Mouse (Mus musculus) kidney, embryonic 16.5 days (tissue): Measurements from ENCODE around the gene Mast3. TPM values are rescaled to one million over a fixed set of nuclear protein-coding genes. Genes with fewer than 3 reads are reported as not detected.
A peak's percentile ranks its signal among the peaks of the same experiment; 100 is the strongest.

ENCODE experiments used
- ATAC-seq: fragments of 200-750 bp; cut with Nextera tagmentation; 2 replicates; pipeline ENCODE4 v1.8.0; 2017; ENCODE audit warnings: moderate TSS enrichment; ENCODE audit not compliant: low FRiP score, low TSS enrichment
- H3K27ac ChIP-seq: fragments of 300-500 bp; sonication (generic); 2 replicates; pipeline ENCODE4 v1.5.1; 2014; ENCODE audit warnings: low read length
- H3K27me3 ChIP-seq: fragments of 300-500 bp; sonication (generic); 2 replicates; pipeline ENCODE4 v1.6.1; 2014; ENCODE audit warnings: low read length, control low read depth, mixed read lengths; ENCODE audit not compliant: insufficient read depth
- H3K36me3 ChIP-seq: fragments of 300-500 bp; sonication (generic); 2 replicates; pipeline ENCODE4 v1.6.1; 2014; ENCODE audit warnings: low read length, control low read depth, mixed read lengths; ENCODE audit not compliant: insufficient read depth
- H3K4me1 ChIP-seq: fragments of 300-500 bp; sonication (generic); 2 replicates; pipeline ENCODE4 v1.6.1; 2014; ENCODE audit warnings: low read length, control low read depth, mixed read lengths; ENCODE audit not compliant: insufficient read depth
- H3K4me2 ChIP-seq: fragments of 300-500 bp; sonication (generic); replicated peaks from 2 replicates; pipeline ENCODE4 v1.6.1; 2014; ENCODE audit warnings: low read depth, low read length
- H3K4me3 ChIP-seq: fragments of 300-500 bp; sonication (generic); 2 replicates; pipeline ENCODE4 v1.5.1; 2014; ENCODE audit warnings: mild to moderate bottlenecking, low read length
- H3K9ac ChIP-seq: fragments of 300-500 bp; sonication (generic); replicated peaks from 2 replicates; pipeline ENCODE4 v1.6.1; 2014; ENCODE audit warnings: low read length
- H3K9me3 ChIP-seq: fragments of 300-500 bp; sonication (generic); 2 replicates; pipeline ENCODE4 v1.6.1; 2016; ENCODE audit warnings: low read length, control low read depth
- WGBS: fragments of 180-500 bp; shearing (Covaris S2); extraction: QIAGEN DNeasy Blood & Tissue Kit; methylation state at CpG from one replicate; pipeline ENCODE4 v1.1.7; 2014; 5-methylcytosine and 5-hydroxymethylcytosine counted together
- polyA plus RNA-seq: library from polyadenylated mRNA; unstranded; fragments of >200 nt; fragmentation: Nextera tagmentation; extraction: Ambion mirVana; gene quantifications from 2 replicates; pipeline ENCODE4 v1.2.1, GENCODE M21; 2015

Gene Mast3
- polyA plus RNA-seq, 1 experiment from 2014 or later = 16.2 TPM

DNA sequence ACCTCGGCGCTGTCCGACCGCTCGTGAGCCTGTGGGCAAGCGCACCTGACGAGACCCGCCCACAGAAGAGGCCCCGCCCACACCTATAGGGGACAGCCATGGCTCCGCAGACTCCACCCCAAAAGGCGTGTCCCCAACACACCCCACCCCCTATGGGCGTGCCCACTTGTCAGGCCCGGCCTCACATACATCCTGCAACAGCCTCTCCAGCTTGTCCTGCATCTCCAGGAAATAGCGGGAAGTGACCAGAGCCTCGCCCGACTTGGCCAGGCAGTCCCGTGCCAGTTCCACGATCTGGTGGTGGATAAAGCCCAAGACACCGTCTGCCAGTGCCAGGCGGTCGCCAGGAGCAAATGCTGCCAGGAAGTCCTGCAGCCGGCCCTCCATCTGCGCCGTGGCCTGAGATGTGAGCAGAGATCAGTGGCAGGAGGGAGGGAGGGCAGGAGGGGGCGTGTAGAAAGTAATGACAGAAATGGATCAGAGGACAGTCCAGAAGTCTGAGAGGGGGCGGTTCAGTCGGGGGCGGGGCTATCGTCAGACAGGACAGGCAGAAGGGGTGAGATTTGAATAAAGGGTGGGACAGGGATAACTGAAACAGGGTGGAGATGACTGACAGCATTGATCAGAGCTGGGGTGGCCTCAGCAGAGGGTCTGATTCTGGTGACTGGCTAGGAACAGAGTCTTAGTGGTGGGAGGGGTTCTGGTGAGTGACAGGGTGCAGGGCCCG is 16.8 kb downstream of the Mast3 start:
- 27% methylated on average over 30 of the region's 30 CpGs for WGBS

DNA sequence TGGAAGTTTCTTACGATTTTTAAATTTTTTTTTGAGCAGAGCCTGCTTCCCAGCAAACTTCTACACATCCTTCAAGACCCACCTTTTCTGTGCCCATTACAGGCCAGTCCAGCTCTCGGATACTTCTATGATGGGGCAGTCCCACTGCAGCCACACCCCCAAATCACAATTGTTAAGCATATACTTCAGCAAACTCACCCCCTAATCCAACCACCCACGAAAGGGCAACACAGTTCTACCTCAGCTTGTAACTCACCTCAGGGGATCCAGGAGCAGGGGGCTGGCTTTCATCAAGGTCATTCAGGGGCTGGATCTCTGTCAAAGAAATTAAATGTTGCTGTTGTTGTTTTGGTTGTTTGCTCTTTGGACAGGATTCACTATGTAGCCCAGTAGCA is 17.8 kb downstream of the Mast3 start:
- ATAC-seq = no peak
- peak overlapping the region; percentile 44 for H3K9ac ChIP-seq
- no peak overlapping the region for H3K4me3 ChIP-seq
- peaks cover 54% of the 10 kb centered on the region for H3K36me3 ChIP-seq
- no peaks in the 10 kb centered on the region for H3K27me3 ChIP-seq
- no peaks in the 10 kb centered on the region for H3K9me3 ChIP-seq
- peak overlapping the region; percentile 38; the same call in 1 of the 2 replicates for H3K4me2 ChIP-seq
- WGBS = 89% methylated on average over 3 of the region's 3 CpGs
- H3K27ac ChIP-seq = no peak overlapping the region
- peaks cover 29% of the 10 kb centered on the region for H3K4me1 ChIP-seq

More for the DNA sequence above, 16.8 kb downstream of the Mast3 start:
- H3K9me3 ChIP-seq = no peaks in the 10 kb centered on the region
- peak overlapping the region; percentile 30 for H3K4me3 ChIP-seq
- peak overlapping the region; percentile 29; the same call in 1 of the 2 replicates for H3K27ac ChIP-seq
- no peaks in the 10 kb centered on the region for H3K27me3 ChIP-seq
- peak overlapping the region; percentile 38 for H3K4me2 ChIP-seq
- peaks cover 51% of the 10 kb centered on the region for H3K36me3 ChIP-seq
- peaks cover 36% of the 10 kb centered on the region for H3K4me1 ChIP-seq
- 0 out of 2 replicates have a peak, but pooled peaks have one; percentile 8 for ATAC-seq
- peak overlapping the region; percentile 11; the same call in 1 of the 2 replicates for H3K9ac ChIP-seq

DNA sequence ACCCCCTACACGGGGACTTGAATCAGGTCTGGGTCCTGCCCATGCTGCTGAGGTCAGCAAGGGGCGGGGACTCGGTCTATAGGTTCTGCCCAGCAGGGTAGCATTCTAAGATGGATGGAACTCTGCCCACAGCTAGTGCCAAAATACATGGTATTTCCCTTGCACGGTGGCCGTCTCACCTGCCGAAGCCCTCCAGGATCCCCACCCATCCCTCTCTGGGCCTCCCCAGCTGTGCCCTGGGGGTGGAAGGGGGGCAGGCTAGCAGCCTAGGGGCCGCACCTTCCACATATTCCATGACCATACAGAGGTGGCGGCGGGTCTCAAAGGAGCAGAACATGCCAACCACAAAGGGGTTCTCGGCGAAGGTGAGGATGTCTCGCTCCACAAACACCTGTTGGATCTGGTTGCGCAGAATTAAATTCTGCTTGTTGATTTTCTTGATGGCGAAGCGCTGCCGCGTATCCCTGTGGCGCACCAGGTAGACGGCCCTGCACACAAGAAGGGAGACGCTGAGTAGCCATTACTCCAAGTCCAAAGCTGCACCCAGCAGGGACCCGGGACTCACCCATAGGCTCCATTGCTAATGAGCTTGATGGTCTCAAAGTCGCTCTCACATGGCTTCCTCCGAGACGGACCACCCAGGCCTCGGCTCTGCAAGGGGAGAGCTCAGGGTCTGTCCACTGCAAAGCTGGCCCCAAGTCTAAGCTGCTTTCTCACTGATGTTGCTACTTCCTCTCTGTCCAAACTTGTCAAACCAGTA is 18.4 kb downstream of the Mast3 start:
- Histone ChIP-seq H3K36me3 (peaks cover 60% of the 10 kb centered on the region), H3K4me2 (no peak overlapping the region), H3K9me3 (no peaks in the 10 kb centered on the region), H3K9ac (no peak overlapping the region), H3K4me1 (peaks cover 24% of the 10 kb centered on the region), H3K4me3 (no peak overlapping the region), H3K27me3 (no peaks in the 10 kb centered on the region), H3K27ac (no peak overlapping the region)
- no peak for ATAC-seq
- 86% methylated on average over 25 of the region's 25 CpGs for WGBS

DNA sequence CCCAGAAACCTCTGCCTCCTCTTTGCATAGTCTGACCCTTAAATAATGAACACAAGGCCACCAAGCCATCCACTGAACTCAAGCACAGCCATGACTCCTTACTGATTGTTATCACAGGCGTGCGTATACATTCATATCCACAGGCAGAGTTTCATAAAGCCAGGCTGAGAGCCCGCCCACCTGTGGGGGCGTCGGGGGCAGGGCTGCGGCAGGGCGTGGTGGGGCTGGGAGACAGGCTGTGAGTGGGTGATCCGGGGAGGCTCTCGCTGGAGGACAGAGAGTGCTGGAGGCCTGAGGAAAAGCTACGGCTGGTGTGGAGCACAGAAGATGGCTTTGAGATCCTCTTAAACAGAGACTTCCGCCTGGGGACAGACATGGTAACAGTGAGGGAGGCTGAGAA is 24.8 kb downstream of the Mast3 start:
- no peak overlapping the region for H3K9ac ChIP-seq
- WGBS = 75% methylated on average over 11 of the region's 11 CpGs

DNA sequence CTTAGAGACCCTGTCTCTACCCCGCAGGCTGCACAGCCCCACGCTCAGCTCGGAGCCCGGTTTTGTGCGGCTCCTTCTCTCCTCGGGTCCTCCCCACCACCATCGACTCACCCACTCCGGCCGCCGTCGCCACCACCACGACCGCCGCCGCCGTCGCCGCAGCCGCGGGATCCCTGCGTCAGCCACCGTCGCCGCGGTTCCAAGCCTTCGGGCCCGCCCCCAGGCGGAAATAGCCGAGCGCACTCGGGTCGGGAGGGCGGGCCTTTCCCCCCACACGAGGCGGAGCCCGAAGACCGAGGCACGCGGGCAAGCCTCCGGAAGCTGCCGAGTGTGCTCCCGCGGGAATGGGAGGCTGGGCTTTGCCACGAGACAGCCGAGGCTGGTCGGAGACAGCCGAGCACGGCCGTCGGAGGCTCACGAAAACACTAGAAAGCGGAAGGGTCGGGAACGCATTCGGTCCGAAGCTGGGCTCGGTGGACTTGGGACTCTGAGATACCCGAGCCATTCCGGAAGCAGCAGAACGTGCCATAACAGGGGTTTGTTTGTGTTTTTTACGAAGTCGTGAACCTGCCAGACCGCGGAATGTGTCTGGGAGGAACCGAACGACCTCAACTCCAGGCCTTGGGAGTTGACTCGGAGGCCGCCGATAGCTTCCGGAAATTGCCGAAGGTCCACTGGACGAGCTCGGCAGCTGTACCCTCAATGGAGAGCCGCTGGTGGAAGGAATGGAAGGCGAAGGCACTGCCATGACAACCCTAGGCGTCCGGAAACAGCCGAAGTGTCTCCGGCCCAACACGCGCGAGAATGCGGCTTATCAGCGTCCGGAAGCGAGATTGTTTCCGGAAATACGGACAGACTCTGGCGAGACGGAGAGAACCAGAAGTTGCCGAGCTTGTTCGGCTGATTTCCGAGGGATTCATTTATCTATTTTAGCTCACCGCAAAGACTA is 28.1 kb downstream of the Mast3 start, which contains the start of gene Pik3r2:
Gene Pik3r2, minus strand, starts transcription at position 218 of the 949 bp plus-strand sequence.
- Histone ChIP-seq H3K27me3 (no peaks in the 10 kb centered on the region), H3K9me3 (no peaks in the 10 kb centered on the region), H3K4me3 (peak within 1 kb of the TSS; percentile 84), H3K4me2 (peak within 1 kb of the TSS; percentile 83), H3K36me3 (peaks cover 49% of the 10 kb centered on the region), H3K4me1 (peaks cover 39% of the 10 kb centered on the region), H3K9ac (peak within 1 kb of the TSS; percentile 98), H3K27ac (peak within 1 kb of the TSS; percentile 99)
- peak; percentile 93 for ATAC-seq
- under 1% methylated on average over 92 of the region's 94 CpGs for WGBS

More for the DNA sequence above, 24.8 kb downstream of the Mast3 start:
- H3K27me3 ChIP-seq = no peaks in the 10 kb centered on the region
- no peak for ATAC-seq
- no peak overlapping the region for H3K4me2 ChIP-seq
- H3K27ac ChIP-seq = no peak overlapping the region
- peaks cover 52% of the 10 kb centered on the region for H3K36me3 ChIP-seq
- H3K4me3 ChIP-seq = no peak overlapping the region
- H3K4me1 ChIP-seq = peaks cover 18% of the 10 kb centered on the region
- H3K9me3 ChIP-seq = no peaks in the 10 kb centered on the region

DNA sequence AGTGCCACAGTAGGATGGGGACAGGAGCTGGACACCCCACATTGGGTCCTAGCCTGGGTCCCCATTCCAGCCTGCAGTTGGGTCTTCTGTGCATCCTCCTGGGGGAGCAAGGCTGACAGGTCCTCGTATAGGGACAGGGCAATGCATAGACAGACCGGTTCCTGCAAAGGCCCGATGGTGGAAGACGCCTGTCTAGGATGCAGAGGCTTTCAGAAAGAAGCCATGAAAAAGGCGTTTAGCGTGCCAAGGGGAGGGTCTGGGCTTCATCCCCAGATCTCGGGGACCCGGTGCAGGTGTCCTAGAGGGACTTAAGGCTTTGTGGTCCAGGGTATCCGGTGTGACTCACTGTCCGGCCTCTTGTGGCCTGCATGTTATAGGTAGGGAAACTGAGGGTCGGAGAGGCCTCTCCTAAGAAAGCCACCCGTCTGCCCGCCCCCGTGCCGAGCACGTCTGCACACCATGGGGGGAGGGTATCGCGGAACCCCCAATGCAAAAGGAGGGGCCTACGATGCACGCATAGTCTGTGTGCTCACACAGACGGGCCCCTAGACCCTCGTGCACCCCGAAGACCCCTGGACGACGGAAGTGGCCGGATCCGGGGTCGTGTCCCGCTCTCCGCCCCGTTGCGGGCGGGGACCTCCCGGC is 28.9 kb downstream of the Mast3 start:
- Histone ChIP-seq H3K4me1 (peaks cover 39% of the 10 kb centered on the region), H3K27me3 (no peaks in the 10 kb centered on the region), H3K27ac (peak overlapping the region; percentile 79), H3K4me3 (peak overlapping the region; percentile 84), H3K4me2 (peak overlapping the region; percentile 83), H3K9me3 (no peaks in the 10 kb centered on the region), H3K36me3 (peaks cover 49% of the 10 kb centered on the region), H3K9ac (peak overlapping the region; percentile 98)
- WGBS = 3% methylated on average over 34 of the region's 34 CpGs
- peak; percentile 4; the same call in 1 of the 2 replicates for ATAC-seq

DNA sequence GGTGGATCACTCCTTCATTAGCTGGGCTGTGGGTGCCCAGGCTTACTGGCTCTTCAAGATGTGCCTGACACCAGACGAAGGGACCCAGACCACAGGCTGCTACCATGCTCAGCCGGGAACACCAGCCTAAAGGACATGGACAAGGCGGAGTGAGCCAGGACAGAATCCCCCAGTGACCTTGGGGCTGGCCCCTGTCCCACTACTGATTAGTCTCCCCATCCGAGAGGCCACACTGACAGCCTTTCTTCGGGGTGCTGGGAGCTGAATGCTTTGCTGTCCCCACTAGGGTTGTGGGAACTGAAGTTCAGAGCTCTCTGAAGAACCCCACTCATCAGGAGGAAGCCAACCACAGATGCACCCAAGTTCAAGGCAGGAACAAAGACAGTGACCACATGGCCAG is 29.6 kb downstream of the Mast3 start:
- H3K9ac ChIP-seq = peak overlapping the region; percentile 98
- H3K36me3 ChIP-seq = peaks cover 49% of the 10 kb centered on the region
- peak overlapping the region; percentile 84 for H3K4me3 ChIP-seq
- no peak overlapping the region for H3K27ac ChIP-seq
- peaks cover 39% of the 10 kb centered on the region for H3K4me1 ChIP-seq
- H3K27me3 ChIP-seq = no peaks in the 10 kb centered on the region
- peak overlapping the region; percentile 83 for H3K4me2 ChIP-seq
- no peak for ATAC-seq
- no peaks in the 10 kb centered on the region for H3K9me3 ChIP-seq
- WGBS = 91% methylated on average over 5 of the region's 5 CpGs

DNA sequence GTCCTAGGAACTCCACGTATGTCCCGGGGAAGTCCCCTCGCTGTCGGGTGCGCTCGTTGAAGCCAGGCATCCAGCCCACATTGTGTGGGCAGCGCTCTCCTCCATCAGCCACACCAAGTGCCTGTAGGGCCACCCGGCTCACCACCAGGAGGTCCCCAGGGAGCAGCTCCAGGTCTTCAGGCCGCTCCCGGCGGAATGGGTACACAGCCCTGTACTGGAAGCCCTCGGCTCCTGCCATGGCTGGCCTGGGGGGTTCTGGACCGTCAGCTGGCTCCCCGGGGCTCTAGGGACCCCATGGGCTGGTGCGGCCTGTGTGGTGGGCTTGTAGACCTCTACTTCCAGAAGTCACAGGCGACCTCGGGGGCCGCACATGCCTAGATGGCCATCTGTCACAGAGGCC is 30.1 kb downstream of the Mast3 start:
- H3K4me2 ChIP-seq = no peak overlapping the region
- H3K36me3 ChIP-seq = peaks cover 45% of the 10 kb centered on the region
- H3K9ac ChIP-seq = no peak overlapping the region
- 93% methylated on average over 18 of the region's 18 CpGs for WGBS
- H3K27me3 ChIP-seq = no peaks in the 10 kb centered on the region
- no peaks in the 10 kb centered on the region for H3K9me3 ChIP-seq
- H3K4me3 ChIP-seq = no peak overlapping the region
- peaks cover 39% of the 10 kb centered on the region for H3K4me1 ChIP-seq
- no peak overlapping the region for H3K27ac ChIP-seq
- no peak for ATAC-seq

DNA sequence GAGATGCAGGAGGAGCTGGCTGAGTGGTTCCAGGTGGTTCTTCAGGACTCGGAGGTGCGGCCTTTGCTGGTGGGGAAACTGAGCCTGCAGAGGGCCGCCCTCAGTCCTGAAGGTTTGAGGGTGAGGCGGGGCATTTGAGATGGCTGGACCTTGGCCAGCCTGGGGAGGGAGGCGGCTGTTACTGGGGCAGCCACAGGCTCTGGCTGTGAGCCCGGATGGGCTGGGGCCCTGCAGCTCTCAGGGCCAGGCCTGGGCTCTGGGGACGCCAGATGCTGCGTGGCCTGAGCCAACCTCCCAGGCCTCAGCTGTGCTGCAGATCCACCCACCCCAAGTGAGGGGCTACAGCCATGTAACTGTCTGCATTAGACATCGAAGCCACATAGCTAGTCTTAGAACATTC is 31.0 kb downstream of the Mast3 start:
- Histone ChIP-seq H3K9me3 (no peaks in the 10 kb centered on the region), H3K27ac (0 out of 2 replicates have a peak overlapping the region, but pooled peaks have one; percentile 6), H3K4me3 (no peak overlapping the region), H3K36me3 (peaks cover 41% of the 10 kb centered on the region), H3K27me3 (no peaks in the 10 kb centered on the region), H3K4me2 (no peak overlapping the region), H3K4me1 (peaks cover 39% of the 10 kb centered on the region), H3K9ac (peak overlapping the region; percentile 42)
- no peak for ATAC-seq
- 63% methylated on average over 9 of the region's 9 CpGs for WGBS
